Mouse (Mus musculus): ENCODE data around the gene Fam102a. TPM values are rescaled to one million over a fixed set of nuclear protein-coding genes. Genes with fewer than 3 reads are reported as not detected.

Gene Fam102a
- polyA plus RNA-seq, 2 experiments = 0.88 to 0.91 TPM

DNA sequence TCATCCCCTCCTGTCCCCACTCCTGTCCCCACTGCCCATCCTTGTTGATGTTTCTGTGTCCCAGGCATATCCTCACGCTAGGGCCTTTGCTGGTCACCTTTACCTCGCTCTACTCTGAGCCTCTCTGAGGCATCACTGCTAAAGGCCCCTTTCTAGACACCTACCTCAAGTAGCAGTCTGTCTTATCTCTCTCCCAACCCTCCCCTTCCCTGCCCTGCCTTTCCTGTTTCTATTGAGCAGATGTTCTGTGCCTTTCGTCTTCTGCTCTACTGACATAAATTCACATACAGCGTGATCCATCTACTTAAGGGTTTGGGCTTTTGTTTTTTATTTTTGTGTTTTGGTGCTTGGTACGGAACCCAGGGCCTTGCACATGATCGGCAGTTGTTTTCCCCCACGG lies 20.9 kb downstream of the Fam102a start:
- peaks cover 0 to 3% of the 10 kb centered on the region in 2 experiments; a peak in 2 of 4 replicates for H3K4me1 ChIP-seq (replicated peaks; ENCODE audit: control insufficient read depth in 2 of 2, insufficient read depth in 2 of 2, low read length in 1 of 2)
- WGBS (ENCODE audit: insufficient replicate concordance) = 36% methylated on average over 7 of the region's 7 CpGs
- H3K9ac ChIP-seq (replicated peaks) = no peak overlapping the region
- H3K4me3 ChIP-seq (ENCODE audit: insufficient read depth in 1 of 2, low read depth in 2 of 2, low read length in 2 of 2) = no peak overlapping the region
- H3K4me2 ChIP-seq (ENCODE audit: low read depth) = no peak overlapping the region
- H3K36me3 ChIP-seq (replicated peaks; ENCODE audit: control insufficient read depth, insufficient read depth, low read depth) = no peaks in the 10 kb centered on the region
- H3K27me3 ChIP-seq (ENCODE audit: control insufficient read depth, insufficient read depth, low read length) = no peaks in the 10 kb centered on the region
- DNase-seq (ENCODE audit: low read depth in 3 of 3, low spot score in 3 of 3) (no peak), ATAC-seq (ENCODE audit: insufficient read depth) (no peak)
- TF ChIP-seq EP300 (IDR thresholded peaks at IDR 0.05; ENCODE audit: low read depth) (no peak), CTCF (IDR thresholded peaks at IDR 0.05; ENCODE audit: low read depth) (no peak)
- H3K27ac ChIP-seq = no peak overlapping the region
- H3K9me3 ChIP-seq (ENCODE audit: control insufficient read depth, low read length) = no peaks in the 10 kb centered on the region

DNA sequence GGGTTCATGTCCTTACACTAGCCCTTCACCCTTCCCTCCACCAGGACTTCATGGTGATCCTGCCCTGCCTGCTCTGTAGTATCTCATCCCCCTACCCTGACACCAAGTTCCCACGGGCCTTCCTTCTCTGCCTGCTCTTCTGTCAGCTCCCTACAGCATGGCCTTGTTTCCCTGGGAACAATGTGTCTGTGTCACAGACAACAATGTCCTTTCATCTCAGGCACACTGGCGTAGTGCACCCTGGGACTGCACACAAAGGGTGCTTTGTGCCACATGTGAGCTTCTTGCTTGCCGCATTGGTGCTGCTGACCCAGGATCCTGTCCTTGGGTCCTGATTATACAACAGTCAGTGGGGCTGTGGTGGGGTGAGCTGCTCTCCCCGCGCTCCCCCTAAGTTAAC lies 24.4 kb downstream of the Fam102a start:
- Histone ChIP-seq H3K4me2 (ENCODE audit: low read depth) (no peak overlapping the region), H3K9me3 (ENCODE audit: control insufficient read depth, low read length) (no peaks in the 10 kb centered on the region), H3K4me1 (replicated peaks; ENCODE audit: control insufficient read depth in 2 of 2, insufficient read depth in 2 of 2, low read length in 1 of 2) (peaks cover 0 to 3% of the 10 kb centered on the region in 2 experiments; a peak in 2 of 4 replicates), H3K9ac (replicated peaks) (no peak overlapping the region), H3K36me3 (replicated peaks; ENCODE audit: control insufficient read depth, insufficient read depth, low read depth) (no peaks in the 10 kb centered on the region), H3K27me3 (ENCODE audit: control insufficient read depth, insufficient read depth, low read length) (no peaks in the 10 kb centered on the region), H3K27ac (no peak overlapping the region), H3K4me3 (ENCODE audit: insufficient read depth in 1 of 2, low read depth in 2 of 2, low read length in 2 of 2) (no peak overlapping the region)
- WGBS (ENCODE audit: insufficient replicate concordance) = 73% methylated on average over 5 of the region's 5 CpGs
- TF ChIP-seq EP300 (IDR thresholded peaks at IDR 0.05; ENCODE audit: low read depth) (no peak), CTCF (IDR thresholded peaks at IDR 0.05; ENCODE audit: low read depth) (no peak)
- no peak for ATAC-seq (ENCODE audit: insufficient read depth)
- no peak for DNase-seq (ENCODE audit: low read depth in 3 of 3, low spot score in 3 of 3)

DNA sequence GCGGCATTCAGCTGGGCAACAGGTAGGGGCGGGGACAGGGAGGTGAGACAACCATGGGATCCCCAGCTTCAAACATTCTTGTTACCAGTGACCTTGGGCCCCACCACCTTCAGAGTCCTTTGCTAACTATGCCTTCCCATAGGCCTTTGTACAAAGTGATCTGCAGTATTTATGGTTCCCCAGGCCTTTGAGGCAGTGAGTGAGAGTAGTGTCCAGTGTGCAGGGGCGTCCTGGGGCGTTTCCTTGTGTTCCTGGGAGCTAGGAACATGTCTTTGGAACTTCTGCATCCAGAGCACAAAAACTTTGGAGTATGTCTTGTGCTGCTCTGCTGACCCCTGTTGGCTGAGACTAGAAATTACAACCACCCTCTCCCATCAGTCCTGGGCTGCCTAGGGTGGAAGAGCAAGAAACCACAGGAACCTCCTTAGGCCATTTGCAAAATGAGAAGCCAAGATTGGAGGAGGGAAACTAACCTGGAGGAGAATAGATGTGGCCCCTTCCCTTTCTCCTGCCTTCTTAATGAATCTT lies 31.5 kb downstream of the Fam102a start:
- no peak overlapping the region for H3K27ac ChIP-seq
- no peak overlapping the region for H3K4me2 ChIP-seq (ENCODE audit: low read depth)
- H3K27me3 ChIP-seq (ENCODE audit: control insufficient read depth, insufficient read depth, low read length) = no peaks in the 10 kb centered on the region
- ATAC-seq (ENCODE audit: insufficient read depth) (no peak), DNase-seq (ENCODE audit: low read depth in 3 of 3, low spot score in 3 of 3) (peak in 2 of 3 experiments; percentile 37 to 51)
- no peak overlapping the region for H3K9ac ChIP-seq (replicated peaks)
- H3K9me3 ChIP-seq (ENCODE audit: control insufficient read depth, low read length) = no peaks in the 10 kb centered on the region
- no peaks in the 10 kb centered on the region for H3K36me3 ChIP-seq (replicated peaks; ENCODE audit: control insufficient read depth, insufficient read depth, low read depth)
- 25% methylated on average over 4 of the region's 4 CpGs for WGBS (ENCODE audit: insufficient replicate concordance)
- peaks cover 1 to 4% of the 10 kb centered on the region in 2 experiments; a peak in 3 of 4 replicates for H3K4me1 ChIP-seq (replicated peaks; ENCODE audit: control insufficient read depth in 2 of 2, insufficient read depth in 2 of 2, low read length in 1 of 2)
- peak; percentile 88 for TF ChIP-seq CTCF (IDR thresholded peaks at IDR 0.05; ENCODE audit: low read depth)
- no peak for TF ChIP-seq EP300 (IDR thresholded peaks at IDR 0.05; ENCODE audit: low read depth)
- no peak overlapping the region for H3K4me3 ChIP-seq (ENCODE audit: insufficient read depth in 1 of 2, low read depth in 2 of 2, low read length in 2 of 2)

DNA sequence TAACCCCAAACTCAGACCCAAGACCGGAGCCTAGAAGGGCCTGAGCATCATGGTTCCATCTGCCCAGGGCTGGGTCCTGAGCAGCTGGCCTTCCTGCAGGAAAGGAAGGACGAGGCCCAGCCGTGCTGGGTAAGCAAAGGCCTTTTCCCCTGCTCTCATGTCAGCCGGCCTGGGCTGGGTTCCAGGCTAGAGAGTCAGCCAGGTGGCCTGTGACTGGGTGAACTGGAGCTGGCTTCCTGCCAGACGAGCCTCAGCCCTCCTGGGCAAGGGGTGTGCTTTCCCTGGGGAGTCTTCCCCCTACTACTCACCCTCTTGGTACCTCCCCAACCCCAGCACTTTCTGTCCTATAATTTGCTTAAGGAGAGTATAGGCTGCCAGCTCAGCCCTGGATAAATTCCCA lies 33.0 kb downstream of the Fam102a start:
- ATAC-seq (ENCODE audit: insufficient read depth) = no peak
- H3K4me1 ChIP-seq (replicated peaks; ENCODE audit: control insufficient read depth in 2 of 2, insufficient read depth in 2 of 2, low read length in 1 of 2) = peaks cover 3 to 5% of the 10 kb centered on the region in 2 experiments; a peak in 3 of 4 replicates
- H3K9ac ChIP-seq (replicated peaks) = no peak overlapping the region
- 59% methylated on average over 5 of the region's 5 CpGs for whole genome bisulfite sequencing (ENCODE audit: insufficient replicate concordance)
- no peak for DNase-seq (ENCODE audit: low read depth in 3 of 3, low spot score in 3 of 3)
- no peak overlapping the region for H3K4me2 ChIP-seq (ENCODE audit: low read depth)
- H3K27ac ChIP-seq = no peak overlapping the region
- TF ChIP-seq EP300 (IDR thresholded peaks at IDR 0.05; ENCODE audit: low read depth) (no peak), CTCF (IDR thresholded peaks at IDR 0.05; ENCODE audit: low read depth) (no peak)
- H3K27me3 ChIP-seq (ENCODE audit: control insufficient read depth, insufficient read depth, low read length) = no peaks in the 10 kb centered on the region
- no peaks in the 10 kb centered on the region for H3K9me3 ChIP-seq (ENCODE audit: control insufficient read depth, low read length)
- H3K4me3 ChIP-seq (ENCODE audit: insufficient read depth in 1 of 2, low read depth in 2 of 2, low read length in 2 of 2) = no peak overlapping the region
- no peaks in the 10 kb centered on the region for H3K36me3 ChIP-seq (replicated peaks; ENCODE audit: control insufficient read depth, insufficient read depth, low read depth)

DNA sequence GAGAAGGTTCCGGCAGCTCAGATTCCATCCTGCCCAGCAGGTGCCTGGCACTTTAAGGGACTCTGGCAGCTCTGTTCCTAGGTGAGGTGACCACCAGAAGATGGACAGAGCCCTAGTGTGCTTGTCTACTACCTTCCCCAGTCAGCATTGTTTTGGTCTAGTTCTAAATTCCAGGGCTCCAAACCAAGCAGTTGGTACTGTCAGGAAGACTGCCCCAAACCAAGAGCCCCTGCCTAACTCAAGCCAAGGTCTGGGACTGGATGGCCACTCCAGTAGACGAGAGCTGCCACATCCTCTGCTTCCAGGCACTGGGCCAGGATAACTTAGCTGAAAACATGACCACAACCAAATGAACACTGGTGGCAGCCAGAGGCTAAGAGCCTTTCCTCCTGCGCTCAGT lies 33.8 kb downstream of the Fam102a start:
- no peak for TF ChIP-seq EP300 (IDR thresholded peaks at IDR 0.05; ENCODE audit: low read depth)
- no peak for TF ChIP-seq CTCF (IDR thresholded peaks at IDR 0.05; ENCODE audit: low read depth)
- no peak for DNase-seq (ENCODE audit: low read depth in 3 of 3, low spot score in 3 of 3)
- Histone ChIP-seq H3K4me1 (replicated peaks; ENCODE audit: control insufficient read depth in 2 of 2, insufficient read depth in 2 of 2, low read length in 1 of 2) (peaks cover 3 to 5% of the 10 kb centered on the region in 2 experiments; a peak in 3 of 4 replicates), H3K9ac (replicated peaks) (no peak overlapping the region), H3K4me2 (ENCODE audit: low read depth) (no peak overlapping the region), H3K27me3 (ENCODE audit: control insufficient read depth, insufficient read depth, low read length) (no peaks in the 10 kb centered on the region), H3K36me3 (replicated peaks; ENCODE audit: control insufficient read depth, insufficient read depth, low read depth) (no peaks in the 10 kb centered on the region), H3K4me3 (ENCODE audit: insufficient read depth in 1 of 2, low read depth in 2 of 2, low read length in 2 of 2) (no peak overlapping the region), H3K9me3 (ENCODE audit: control insufficient read depth, low read length) (no peaks in the 10 kb centered on the region), H3K27ac (no peak overlapping the region)
- no peak for ATAC-seq (ENCODE audit: insufficient read depth)
- WGBS (ENCODE audit: insufficient replicate concordance) = 72% methylated on average over 3 of the region's 3 CpGs

All from liver, embryonic 14.5 days (tissue).